ENCODE assay signal across 16 mouse cellular contexts in the genomic region with DNA sequence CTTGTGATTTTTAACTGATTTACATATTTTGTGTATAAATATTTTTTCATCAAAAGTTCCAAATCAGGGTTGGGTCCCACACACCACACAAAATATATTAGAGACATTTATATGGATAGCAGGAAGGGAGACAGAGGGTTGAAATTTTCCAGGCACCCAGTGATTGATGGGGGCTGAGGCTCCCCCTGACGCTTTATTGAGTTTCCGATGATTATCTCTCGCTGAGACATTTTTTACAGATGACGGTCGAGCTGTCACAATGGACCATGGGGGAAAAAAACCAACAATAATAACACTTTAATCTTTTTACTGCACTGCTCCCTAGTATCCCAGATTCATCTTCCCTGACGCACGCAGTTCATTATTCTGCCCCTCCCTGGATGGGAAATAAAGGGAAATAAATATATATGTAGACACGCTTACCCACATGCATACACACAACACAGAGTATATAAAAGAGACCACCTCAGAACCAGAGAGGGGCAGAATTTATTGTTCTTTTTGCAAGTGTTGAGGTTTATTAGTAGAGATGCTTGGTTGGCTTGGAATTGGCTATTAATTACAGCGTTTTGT.
"Had no signal": no experiment of that assay in that cellular context is flagged by ENCODE, and none has a peak within 500 bp of the region (broad histone marks: within the 10 kb centered on the region; RNA-seq: fewer than 3 reads in every experiment).

No protein-coding gene starts in this region.

- H3K36me3 ChIP-seq: limb, embryonic 15.5 days; liver, embryonic 13.5 days; lung, embryonic 15.5 days; midbrain, embryonic 15.5 days had no signal

- H3K4me3 ChIP-seq: limb, embryonic 15.5 days; liver, embryonic 13.5 days; lung, embryonic 15.5 days; megakaryocyte, embryonic 14.5 days; midbrain, embryonic 15.5 days had no signal

- DNase-seq: kidney, adult 8-10 months; kidney, postnatal 36 days; liver, embryonic 13.5 days; liver, postnatal 0 days; lung, postnatal 14 days; retina, postnatal 1 day; right cerebral cortex, postnatal 4 days; spleen, adult 18-20 months; thymus, adult 2 months; thymus, postnatal 25 days had no signal

- H3K9me3 ChIP-seq: limb, embryonic 15.5 days; liver, embryonic 13.5 days; lung, embryonic 15.5 days; megakaryocyte, embryonic 14.5 days; midbrain, embryonic 15.5 days had no signal

- H3K27ac ChIP-seq: limb, embryonic 15.5 days; liver, embryonic 13.5 days; lung, embryonic 15.5 days; macrophage; midbrain, embryonic 15.5 days had no signal

- H3K9ac ChIP-seq: limb, embryonic 15.5 days; liver, embryonic 13.5 days; liver, postnatal 0 days; lung, embryonic 15.5 days; midbrain, embryonic 15.5 days had no signal

- H3K4me2 ChIP-seq: limb, embryonic 15.5 days; liver, embryonic 13.5 days; lung, embryonic 15.5 days; midbrain, embryonic 11.5 days; midbrain, embryonic 15.5 days had no signal

- H3K4me1 ChIP-seq: limb, embryonic 15.5 days; liver, embryonic 13.5 days; lung, embryonic 15.5 days; midbrain, embryonic 15.5 days had no signal

- H3K27me3 ChIP-seq: limb, embryonic 15.5 days; liver, embryonic 13.5 days; lung, embryonic 15.5 days; megakaryocyte, embryonic 14.5 days; midbrain, embryonic 15.5 days had no signal

- ATAC-seq: liver, postnatal 0 days; midbrain, embryonic 15.5 days had no signal
